Mouse (Mus musculus) kidney, postnatal 25 days (tissue): ENCODE results near the gene Olfr584.

Experiments used
- DNase-seq, 2 experiments: peaks; one replicate each; pipeline ENCODE4 v3.0.0; 2021; ENCODE audit warnings: mixed read lengths in 2 of 2

Olfr584 gene

GRCm38 (mm10) chr7:103081585-103081984 lies at the start of gene Olfr584:
TSS of gene Olfr584 (plus strand) at chr7:103081885.
- DNase-seq, result no peak

- no peak for DNase-seq
Observed at GRCm38 (mm10) chr7:103037724-103038123, 44.0 kb upstream of the Olfr584 start, which contains the start of gene Olfr582. TSS of gene Olfr582 (plus strand) at chr7:103038024.

DNA sequence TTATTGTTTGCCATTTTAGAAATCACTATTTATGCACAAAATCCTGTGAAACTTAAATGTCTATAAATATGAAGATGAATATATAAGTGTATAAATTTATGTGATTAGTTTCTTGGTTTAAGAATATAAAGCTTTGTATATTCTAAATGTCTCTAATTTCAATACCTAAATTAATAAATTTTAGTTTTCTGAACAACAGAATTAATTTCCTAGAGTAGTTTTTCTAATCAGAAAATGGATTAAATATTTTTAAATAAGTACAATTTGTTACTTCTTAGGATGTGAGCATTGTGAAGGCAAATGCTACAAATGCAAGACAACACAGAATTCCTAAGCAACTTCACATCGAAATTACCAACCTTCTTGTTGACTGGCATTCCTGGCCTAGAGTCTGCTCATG lies 30.7 kb upstream of the Olfr584 start, which contains the start of gene Olfr583:
TSS of gene Olfr583 (plus strand) at position 301 of the 400 bp plus-strand sequence.
- no peak for DNase-seq

DNA sequence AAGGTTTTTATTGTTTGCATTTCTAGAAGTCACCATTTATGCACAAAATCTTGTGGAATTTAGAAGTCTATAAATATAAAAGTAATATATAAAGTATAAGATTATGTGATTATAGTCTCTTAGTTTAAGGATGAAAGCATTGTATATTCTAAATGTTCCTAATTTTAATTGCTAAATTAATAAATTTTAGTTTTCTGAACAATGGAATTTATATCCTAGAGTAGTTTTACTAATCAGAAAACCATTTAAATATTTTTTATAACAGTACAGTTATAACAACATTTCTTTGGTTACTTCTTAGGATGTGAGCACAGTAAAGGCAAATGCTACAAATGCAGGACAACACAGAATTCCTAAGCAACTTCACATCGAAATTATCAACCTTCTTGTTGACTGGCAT lies 15.7 kb downstream of the Olfr584 start, which contains the start of gene Olfr585:
TSS of gene Olfr585 (plus strand) at position 301 of the 400 bp plus-strand sequence.
- no peak for DNase-seq

DNA sequence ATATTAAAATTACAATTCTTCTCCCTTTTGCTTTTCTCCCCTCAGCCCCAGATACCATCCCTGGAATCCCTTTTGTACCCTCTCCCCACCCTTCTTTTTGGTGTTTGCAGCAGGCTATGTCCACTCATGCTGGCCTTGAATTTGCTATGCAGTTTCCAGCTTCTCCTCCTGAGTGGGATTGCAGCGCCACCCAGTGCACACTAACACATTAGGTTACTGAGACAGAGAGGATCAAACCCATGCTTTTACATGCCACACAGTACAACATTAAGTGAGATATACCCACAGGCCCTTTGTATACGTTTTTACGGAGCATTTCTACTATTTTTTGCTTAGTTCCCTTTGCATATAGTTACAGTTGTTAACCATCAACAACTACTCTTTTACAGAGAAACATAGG lies 37.7 kb downstream of the Olfr584 start:
- no peak for DNase-seq

GRCm38 (mm10) chr7:103125538-103125937 lies 43.9 kb downstream of the Olfr584 start, which contains the start of gene Olfr586:
TSS of gene Olfr586 (minus strand) at chr7:103125638.
- DNase-seq, result no peak
